Mouse (Mus musculus) lung, embryonic 14.5 days (tissue): ENCODE results near the gene Btbd2. TPM values are rescaled to one million over a fixed set of nuclear protein-coding genes. Genes with fewer than 3 reads are reported as not detected.

Experiments
- ATAC-seq: fragments of 200-750 bp; cut with Nextera tagmentation; 2 replicates; pipeline ENCODE4 v1.8.0; 2017; ENCODE audit warnings: mild to moderate bottlenecking, moderate TSS enrichment, moderate library complexity; ENCODE audit not compliant: insufficient read depth
- DNase-seq: peaks from one replicate; pipeline ENCODE4 v3.0.0-alpha.2; 2015
- H3K27ac ChIP-seq: fragments of 300-500 bp; sonication (generic); 2 replicates; pipeline ENCODE4 v1.5.1; 2014; ENCODE audit warnings: low read depth, mild to moderate bottlenecking, moderate library complexity
- H3K27me3 ChIP-seq: fragments of 300-500 bp; sonication (generic); 2 replicates; pipeline ENCODE4 v1.6.1; 2014; ENCODE audit warnings: low read length, control low read depth; ENCODE audit not compliant: insufficient read depth
- H3K36me3 ChIP-seq: fragments of 300-500 bp; sonication (generic); 2 replicates; pipeline ENCODE4 v1.6.1; 2014; ENCODE audit warnings: control low read depth; ENCODE audit not compliant: insufficient read depth
- H3K4me1 ChIP-seq: fragments of 300-500 bp; sonication (generic); 2 replicates; pipeline ENCODE4 v1.6.1; 2014; ENCODE audit warnings: antibody characterized with exemption, control low read depth; ENCODE audit not compliant: insufficient read depth
- H3K4me2 ChIP-seq: fragments of 300-500 bp; sonication (generic); 2 replicates; pipeline ENCODE4 v1.6.1; 2014; ENCODE audit warnings: mild to moderate bottlenecking
- H3K4me3 ChIP-seq: fragments of 300-500 bp; sonication (generic); 2 replicates; pipeline ENCODE4 v1.5.1; 2014; ENCODE audit warnings: low read depth, low read length
- H3K9ac ChIP-seq: fragments of 300-500 bp; sonication (generic); 2 replicates; pipeline ENCODE4 v1.6.1; 2014
- H3K9me3 ChIP-seq: fragments of 300-500 bp; sonication (generic); 2 replicates; pipeline ENCODE4 v1.6.1; 2016; ENCODE audit warnings: low read depth, low read length, control low read depth
- CTCF ChIP-seq: IDR thresholded peaks from 2 replicates; pipeline ENCODE4 v1.5.1; 2016; ENCODE audit warnings: antibody characterized with exemption, low read depth
- WGBS: fragments of 180-500 bp; shearing (Covaris S2); extraction: QIAGEN DNeasy Blood & Tissue Kit; methylation state at CpG from one replicate; pipeline ENCODE4 v1.1.7; 2014; 5-methylcytosine and 5-hydroxymethylcytosine counted together
- polyA plus RNA-seq: library from polyadenylated mRNA; unstranded; fragments of >200 nt; fragmentation: Nextera tagmentation; extraction: Ambion mirVana; gene quantifications from 2 replicates; pipeline ENCODE4 v1.2.1, GENCODE M21; 2014

Btbd2 gene
- polyA plus RNA-seq, 1 experiment from 2014 or later = 101 TPM

- H3K36me3 ChIP-seq = peaks cover 5% of the 10 kb centered on the region; the same call in 1 of the 2 replicates
- WGBS = under 1% methylated on average over 64 of the region's 64 CpGs
- peak overlapping the region; percentile 87 for H3K4me2 ChIP-seq
- peaks cover 5% of the 10 kb centered on the region; the same call in 1 of the 2 replicates for H3K4me1 ChIP-seq
- peak overlapping the region; percentile 87 for H3K9ac ChIP-seq
- H3K27me3 ChIP-seq = no peaks in the 10 kb centered on the region
- peak overlapping the region; percentile 93 for H3K4me3 ChIP-seq
- peak; percentile 94 for ATAC-seq
- DNase-seq = peak; percentile 100
- H3K27ac ChIP-seq = peak overlapping the region; percentile 93
- TF ChIP-seq CTCF = no peak
- H3K9me3 ChIP-seq = no peaks in the 10 kb centered on the region
Observed at GRCm38 (mm10) chr10:80621940-80622660, 34.8 kb downstream of the Btbd2 start.

DNA sequence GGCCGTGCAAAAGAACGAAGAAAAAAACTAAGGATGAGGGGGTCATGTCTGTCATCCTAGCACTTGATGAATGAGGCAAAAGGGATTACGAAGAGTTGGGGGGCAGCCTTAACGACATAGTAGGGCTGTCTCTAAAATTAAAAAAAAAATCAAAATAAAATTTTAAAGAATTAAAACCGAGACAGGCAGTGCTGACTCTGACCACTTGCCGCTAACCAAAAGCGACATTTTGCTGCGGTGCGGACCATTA lies 35.3 kb downstream of the Btbd2 start:
- H3K36me3 ChIP-seq = peaks cover 5% of the 10 kb centered on the region; the same call in 1 of the 2 replicates
- H3K4me3 ChIP-seq = peak overlapping the region; percentile 93
- peaks cover 5% of the 10 kb centered on the region; the same call in 1 of the 2 replicates for H3K4me1 ChIP-seq
- ATAC-seq = no peak; the same call in 1 of the 2 replicates
- 0% methylated on average over 9 of the region's 9 CpGs for WGBS
- DNase-seq = no peak
- peak overlapping the region; percentile 53 for H3K9ac ChIP-seq
- H3K27me3 ChIP-seq = no peaks in the 10 kb centered on the region
- H3K4me2 ChIP-seq = peak overlapping the region; percentile 87
- H3K27ac ChIP-seq = peak overlapping the region; percentile 93
- no peaks in the 10 kb centered on the region for H3K9me3 ChIP-seq
- TF ChIP-seq CTCF = no peak

GRCm38 (mm10) chr10:80620796-80621689 lies 35.8 kb downstream of the Btbd2 start:
- peak overlapping the region; percentile 93 for H3K4me3 ChIP-seq
- H3K4me2 ChIP-seq = peak overlapping the region; percentile 87
- H3K27ac ChIP-seq = peak overlapping the region; percentile 93
- peaks cover 2% of the 10 kb centered on the region; the same call in 1 of the 2 replicates for H3K36me3 ChIP-seq
- DNase-seq (no peak), ATAC-seq (no peak)
- peaks cover 5% of the 10 kb centered on the region; the same call in 1 of the 2 replicates for H3K4me1 ChIP-seq
- peak overlapping the region; percentile 53 for H3K9ac ChIP-seq
- H3K9me3 ChIP-seq = no peaks in the 10 kb centered on the region
- WGBS = 46% methylated on average over 16 of the region's 16 CpGs
- no peaks in the 10 kb centered on the region for H3K27me3 ChIP-seq
- TF ChIP-seq CTCF = no peak

DNA sequence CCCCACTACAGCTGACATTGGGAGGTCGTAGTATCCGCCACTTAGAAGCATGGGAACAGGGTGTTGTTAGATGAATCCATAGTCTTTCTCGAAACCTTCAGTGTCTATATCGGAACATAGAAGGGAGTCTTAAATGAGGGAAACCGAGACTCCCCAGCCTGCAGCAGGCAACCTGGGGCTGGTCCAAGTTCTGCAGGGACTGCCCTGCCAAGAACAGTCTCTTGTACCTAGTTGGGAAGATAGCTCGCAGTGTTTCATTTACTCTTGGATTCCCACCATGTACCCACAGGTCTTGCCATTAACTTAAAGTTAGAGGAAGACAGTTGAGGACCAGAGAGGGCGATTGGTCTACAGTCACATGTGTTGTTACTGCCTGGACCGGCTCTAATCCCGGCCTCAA lies 36.5 kb downstream of the Btbd2 start:
- H3K27ac ChIP-seq = no peak overlapping the region
- no peaks in the 10 kb centered on the region for H3K27me3 ChIP-seq
- H3K36me3 ChIP-seq = peaks cover 5% of the 10 kb centered on the region; the same call in 1 of the 2 replicates
- no peaks in the 10 kb centered on the region for H3K9me3 ChIP-seq
- WGBS = 77% methylated on average over 9 of the region's 9 CpGs
- no peak for ATAC-seq
- no peak overlapping the region for H3K4me3 ChIP-seq
- no peak for TF ChIP-seq CTCF
- no peak overlapping the region for H3K9ac ChIP-seq
- no peak for DNase-seq
- no peak overlapping the region for H3K4me2 ChIP-seq
- H3K4me1 ChIP-seq = peaks cover 5% of the 10 kb centered on the region; the same call in 1 of the 2 replicates

GRCm38 (mm10) chr10:80619465-80620244 lies 37.2 kb downstream of the Btbd2 start:
- Histone ChIP-seq H3K4me2 (no peak overlapping the region), H3K27ac (no peak overlapping the region), H3K9me3 (no peaks in the 10 kb centered on the region), H3K9ac (no peak overlapping the region; the same call in 1 of the 2 replicates), H3K36me3 (peaks cover 12% of the 10 kb centered on the region), H3K4me3 (no peak overlapping the region), H3K27me3 (no peaks in the 10 kb centered on the region), H3K4me1 (peaks cover 5% of the 10 kb centered on the region; the same call in 1 of the 2 replicates)
- DNase-seq (no peak), ATAC-seq (no peak)
- no peak for TF ChIP-seq CTCF
- WGBS = 30% methylated on average over 8 of the region's 8 CpGs

DNA sequence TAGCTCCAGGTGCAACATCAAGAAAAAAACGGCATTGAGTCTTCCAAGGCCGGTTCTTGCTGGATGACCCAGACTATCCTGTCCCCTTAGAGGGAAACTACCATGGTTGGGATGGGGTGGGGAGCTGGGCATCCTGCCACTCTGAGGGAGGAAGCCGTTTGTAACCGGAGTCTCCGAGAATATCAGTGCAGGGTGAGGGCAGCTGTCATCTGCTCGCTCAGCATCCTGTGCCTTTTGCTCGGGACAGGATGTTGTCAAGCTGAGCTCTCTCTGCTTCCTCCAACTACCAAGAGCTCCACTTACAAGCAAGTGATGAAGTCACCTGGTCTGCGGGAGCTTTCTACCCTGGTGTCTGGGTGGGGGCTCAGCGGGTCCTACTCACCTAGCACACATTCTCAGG lies 38.7 kb downstream of the Btbd2 start:
- Histone ChIP-seq H3K9ac (no peak overlapping the region), H3K27ac (peak overlapping the region; percentile 46; the same call in 1 of the 2 replicates), H3K36me3 (peaks cover 24% of the 10 kb centered on the region), H3K27me3 (no peaks in the 10 kb centered on the region), H3K4me3 (no peak overlapping the region), H3K4me2 (no peak overlapping the region), H3K9me3 (no peaks in the 10 kb centered on the region), H3K4me1 (0 out of 2 replicates have a peak, but pooled peaks cover 5% of the 10 kb centered on the region)
- no peak for ATAC-seq
- TF ChIP-seq CTCF = no peak
- 66% methylated on average over 9 of the region's 9 CpGs for WGBS
- peak; percentile 53 for DNase-seq
